Mouse (Mus musculus): Measurements from ENCODE around the gene Gm45785. TPM values are rescaled to one million over a fixed set of nuclear protein-coding genes. Genes with fewer than 3 reads are reported as not detected.

Gene Gm45785
- polyA plus RNA-seq, 1 experiment from 2014 or later, result not detected

GRCm38 (mm10) chr7:140822731-140823130, 33.4 kb downstream of the Gm45785 start:
- H3K27ac ChIP-seq (replicated peaks), result no peak overlapping the region

DNA sequence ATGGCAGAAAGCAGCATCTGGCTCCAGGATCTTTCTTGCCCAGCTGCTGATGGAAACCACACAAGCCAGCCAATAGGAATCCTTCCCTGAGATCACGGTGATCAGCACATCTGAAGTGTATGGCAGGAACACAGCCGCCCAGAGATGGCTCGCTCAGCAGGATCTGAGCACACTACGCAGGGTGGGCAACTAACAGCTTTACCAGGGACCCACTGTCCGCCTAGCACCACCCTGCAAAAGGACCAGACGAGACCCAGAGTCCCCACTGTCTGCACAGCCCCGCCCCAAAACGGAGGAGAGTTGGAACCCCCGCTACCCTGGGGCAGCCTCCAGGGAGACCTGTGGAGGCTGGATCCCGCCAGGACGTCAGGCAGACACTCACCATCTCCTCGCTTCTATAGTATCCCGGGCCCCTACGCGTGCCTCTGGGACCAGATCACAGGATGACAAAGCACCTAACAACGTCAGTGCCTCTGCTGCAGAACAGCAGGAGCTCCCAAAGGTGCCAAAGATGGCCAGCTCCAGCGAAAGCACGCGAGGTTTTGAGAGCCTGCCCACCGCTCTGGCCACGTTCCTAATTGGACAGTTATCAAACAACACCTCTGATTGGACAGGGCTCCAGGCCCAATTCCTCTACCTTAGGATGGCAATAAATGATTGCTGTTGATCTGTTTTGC, 34.3 kb downstream of the Gm45785 start, which contains the start of gene Zfp941:
Zfp941 (minus strand) TSS at position 526 of the 677 bp plus-strand sequence.
- Histone ChIP-seq H3K9me3 (no peaks in the 10 kb centered on the region), H3K27ac (replicated peaks) (no peak within 1 kb of the TSS), H3K4me2 (peak within 1 kb of the TSS; percentile 83), H3K27me3 (replicated peaks) (peaks cover 25% of the 10 kb centered on the region), H3K9ac (peak within 1 kb of the TSS; percentile 74), H3K36me3 (no peaks in the 10 kb centered on the region), H3K4me3 (peak within 1 kb of the TSS; percentile 61), H3K4me1 (no peaks in the 10 kb centered on the region)
- 2% methylated on average over 21 of the region's 21 CpGs for WGBS
- ATAC-seq (ENCODE audit: extremely low read depth, insufficient number of reproducible peaks, low FRiP score, low TSS enrichment), result no peak

More at GRCm38 (mm10) chr7:140822731-140823130, 33.4 kb downstream of the Gm45785 start:
- H3K36me3 ChIP-seq, result no peaks in the 10 kb centered on the region
- H3K9me3 ChIP-seq, result no peaks in the 10 kb centered on the region
- no peak overlapping the region for H3K9ac ChIP-seq
- 90% methylated on average over 4 of the region's 4 CpGs for WGBS
- no peak overlapping the region for H3K4me3 ChIP-seq
- H3K27me3 ChIP-seq (replicated peaks), result peaks cover 28% of the 10 kb centered on the region
- no peak overlapping the region for H3K4me2 ChIP-seq
- H3K4me1 ChIP-seq, result no peaks in the 10 kb centered on the region
- no peak for ATAC-seq (ENCODE audit: extremely low read depth, insufficient number of reproducible peaks, low FRiP score, low TSS enrichment)

DNA sequence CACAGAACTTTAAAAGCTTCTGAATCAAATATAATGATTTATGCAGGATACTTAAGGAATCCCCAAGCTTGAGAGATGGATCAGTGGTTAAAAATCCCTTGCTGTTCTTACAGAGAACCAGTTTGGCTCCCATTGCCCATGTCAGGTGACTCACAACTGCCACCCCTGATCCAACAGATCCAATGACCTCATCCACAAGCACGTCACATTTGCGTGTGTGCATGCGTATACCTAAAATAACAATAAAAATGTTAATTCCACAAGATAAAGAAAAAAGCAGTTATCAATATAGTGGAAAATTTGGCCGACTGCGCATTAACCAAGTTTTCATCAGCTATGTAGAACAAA, 34.9 kb downstream of the Gm45785 start:
- Histone ChIP-seq H3K9ac (0 out of 2 replicates have a peak overlapping the region, but pooled peaks have one; percentile 74), H3K4me3 (peak overlapping the region; percentile 61), H3K4me2 (peak overlapping the region; percentile 83), H3K27ac (replicated peaks) (no peak overlapping the region), H3K9me3 (no peaks in the 10 kb centered on the region), H3K36me3 (no peaks in the 10 kb centered on the region), H3K4me1 (no peaks in the 10 kb centered on the region), H3K27me3 (replicated peaks) (peaks cover 20% of the 10 kb centered on the region)
- WGBS, result 48% methylated on average over 5 of the region's 5 CpGs
- ATAC-seq (ENCODE audit: extremely low read depth, insufficient number of reproducible peaks, low FRiP score, low TSS enrichment), result no peak

DNA sequence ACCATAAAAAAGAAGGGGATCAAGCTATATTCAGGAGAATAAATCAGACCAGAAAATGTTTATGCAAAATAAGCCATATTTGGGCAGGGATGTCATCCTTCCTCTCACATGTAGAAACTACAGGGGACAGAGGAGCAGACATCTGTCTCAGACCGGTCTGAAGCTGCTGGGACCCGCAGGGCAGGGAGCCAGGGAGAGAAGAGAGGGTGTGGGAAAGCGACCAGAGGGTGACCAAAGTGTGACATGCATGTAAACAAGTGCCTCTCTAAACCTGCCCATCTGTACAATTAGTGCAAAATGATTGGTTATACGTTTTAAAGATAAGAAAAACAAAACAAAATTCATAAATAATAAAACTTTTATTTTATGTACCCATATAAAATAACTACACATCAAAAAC, 36.0 kb downstream of the Gm45785 start:
- H3K4me3 ChIP-seq, result no peak overlapping the region
- no peaks in the 10 kb centered on the region for H3K36me3 ChIP-seq
- no peak overlapping the region for H3K9ac ChIP-seq
- 60% methylated on average over 4 of the region's 4 CpGs for WGBS
- H3K27me3 ChIP-seq (replicated peaks), result peaks cover 9% of the 10 kb centered on the region; the same call in 1 of the 2 replicates
- no peaks in the 10 kb centered on the region for H3K9me3 ChIP-seq
- H3K4me1 ChIP-seq, result no peaks in the 10 kb centered on the region
- no peak for ATAC-seq (ENCODE audit: extremely low read depth, insufficient number of reproducible peaks, low FRiP score, low TSS enrichment)
- H3K27ac ChIP-seq (replicated peaks), result no peak overlapping the region
- H3K4me2 ChIP-seq, result no peak overlapping the region

DNA sequence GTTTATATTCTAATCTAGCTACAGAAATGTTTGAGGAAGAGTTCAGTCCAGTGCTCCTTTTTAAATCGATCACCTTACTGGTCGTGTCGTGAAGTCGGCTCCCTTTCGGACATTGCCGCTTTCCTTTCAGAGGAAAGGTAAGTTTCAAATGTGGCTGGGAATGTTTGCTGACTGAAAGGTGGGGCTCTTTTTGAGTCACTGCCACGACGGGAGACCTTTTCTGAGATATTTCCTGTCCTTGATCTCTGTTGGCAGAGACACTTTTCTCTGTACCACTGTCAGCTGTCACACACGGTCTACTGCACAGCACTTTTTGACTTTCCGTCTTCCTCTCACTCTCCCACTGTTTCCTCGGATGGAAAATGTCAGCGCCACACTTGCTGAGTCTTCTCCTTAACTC, 43.3 kb downstream of the Gm45785 start:
- no peak overlapping the region for H3K4me3 ChIP-seq
- H3K4me1 ChIP-seq, result no peaks in the 10 kb centered on the region
- H3K4me2 ChIP-seq, result no peak overlapping the region
- no peaks in the 10 kb centered on the region for H3K27me3 ChIP-seq (replicated peaks)
- no peak for ATAC-seq (ENCODE audit: extremely low read depth, insufficient number of reproducible peaks, low FRiP score, low TSS enrichment)
- WGBS, result 83% methylated on average over 12 of the region's 12 CpGs
- no peak overlapping the region for H3K27ac ChIP-seq (replicated peaks)
- no peaks in the 10 kb centered on the region for H3K9me3 ChIP-seq
- H3K36me3 ChIP-seq, result peaks cover 27% of the 10 kb centered on the region
- no peak overlapping the region for H3K9ac ChIP-seq

- H3K4me3 ChIP-seq, result no peak overlapping the region
- H3K27me3 ChIP-seq (replicated peaks), result no peaks in the 10 kb centered on the region
- no peak overlapping the region for H3K4me2 ChIP-seq
- WGBS, result 84% methylated on average over 13 of the region's 13 CpGs
- no peaks in the 10 kb centered on the region for H3K9me3 ChIP-seq
- no peaks in the 10 kb centered on the region for H3K4me1 ChIP-seq
- H3K36me3 ChIP-seq, result peaks cover 27% of the 10 kb centered on the region
- no peak overlapping the region for H3K27ac ChIP-seq (replicated peaks)
- no peak for ATAC-seq (ENCODE audit: extremely low read depth, insufficient number of reproducible peaks, low FRiP score, low TSS enrichment)
- no peak overlapping the region for H3K9ac ChIP-seq
These were observed 44.4 kb downstream of the Gm45785 start for GRCm38 (mm10) chr7:140811714-140812113.

- Histone ChIP-seq H3K36me3 (peaks cover 27% of the 10 kb centered on the region), H3K27ac (replicated peaks) (no peak overlapping the region), H3K4me2 (no peak overlapping the region), H3K27me3 (replicated peaks) (no peaks in the 10 kb centered on the region), H3K4me1 (no peaks in the 10 kb centered on the region), H3K9ac (no peak overlapping the region), H3K4me3 (no peak overlapping the region), H3K9me3 (no peaks in the 10 kb centered on the region)
- 80% methylated on average over 6 of the region's 6 CpGs for WGBS
- no peak for ATAC-seq (ENCODE audit: extremely low read depth, insufficient number of reproducible peaks, low FRiP score, low TSS enrichment)
These were observed 45.6 kb downstream of the Gm45785 start for GRCm38 (mm10) chr7:140810496-140810895.

DNA sequence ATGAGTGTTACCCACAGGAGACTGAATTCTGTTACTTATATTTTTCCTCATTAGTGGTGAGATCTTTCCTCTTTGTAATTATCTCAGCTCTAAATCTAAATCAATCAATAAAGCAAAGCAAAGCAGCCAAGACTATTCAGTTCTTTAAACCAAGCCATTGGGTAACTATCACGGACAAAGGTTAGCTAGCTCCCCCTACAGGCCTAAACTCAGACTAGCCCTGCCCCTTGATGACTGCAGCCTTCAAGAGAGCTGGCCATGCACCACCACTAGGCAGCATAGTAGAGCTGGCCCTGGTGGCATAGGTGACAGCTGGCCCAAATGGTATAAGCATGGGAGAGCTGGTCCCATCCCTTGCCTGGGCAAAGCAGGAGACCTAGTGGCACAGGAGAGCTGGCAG, 50.4 kb downstream of the Gm45785 start:
- Histone ChIP-seq H3K4me3 (no peak overlapping the region), H3K27ac (replicated peaks) (no peak overlapping the region), H3K9ac (no peak overlapping the region), H3K4me1 (no peaks in the 10 kb centered on the region), H3K36me3 (0 out of 2 replicates have a peak, but pooled peaks cover 3% of the 10 kb centered on the region), H3K27me3 (replicated peaks) (no peaks in the 10 kb centered on the region), H3K4me2 (no peak overlapping the region), H3K9me3 (no peaks in the 10 kb centered on the region)
- WGBS, result 10% methylated on average over 1 of the region's 1 CpGs
- no peak for ATAC-seq (ENCODE audit: extremely low read depth, insufficient number of reproducible peaks, low FRiP score, low TSS enrichment)

GRCm38 (mm10) chr7:140802629-140803028, 53.5 kb downstream of the Gm45785 start:
- Histone ChIP-seq H3K36me3 (no peaks in the 10 kb centered on the region), H3K4me2 (no peak overlapping the region), H3K4me3 (no peak overlapping the region), H3K4me1 (no peaks in the 10 kb centered on the region), H3K27ac (replicated peaks) (no peak overlapping the region), H3K9me3 (no peaks in the 10 kb centered on the region), H3K27me3 (replicated peaks) (no peaks in the 10 kb centered on the region), H3K9ac (no peak overlapping the region)
- WGBS, result 63% methylated on average over 6 of the region's 6 CpGs
- no peak for ATAC-seq (ENCODE audit: extremely low read depth, insufficient number of reproducible peaks, low FRiP score, low TSS enrichment)

- Histone ChIP-seq H3K9ac (no peak overlapping the region), H3K36me3 (no peaks in the 10 kb centered on the region), H3K27me3 (replicated peaks) (no peaks in the 10 kb centered on the region), H3K27ac (replicated peaks) (no peak overlapping the region), H3K9me3 (no peaks in the 10 kb centered on the region), H3K4me2 (no peak overlapping the region), H3K4me3 (no peak overlapping the region), H3K4me1 (no peaks in the 10 kb centered on the region)
- no peak for ATAC-seq (ENCODE audit: extremely low read depth, insufficient number of reproducible peaks, low FRiP score, low TSS enrichment)
- 54% methylated on average over 2 of the region's 2 CpGs for WGBS
These were observed 57.9 kb downstream of the Gm45785 start for GRCm38 (mm10) chr7:140798212-140798611.

- H3K27me3 ChIP-seq (replicated peaks), result no peaks in the 10 kb centered on the region
- no peaks in the 10 kb centered on the region for H3K36me3 ChIP-seq
- no peak for ATAC-seq (ENCODE audit: extremely low read depth, insufficient number of reproducible peaks, low FRiP score, low TSS enrichment)
- no peaks in the 10 kb centered on the region for H3K4me1 ChIP-seq
- no peak overlapping the region for H3K27ac ChIP-seq (replicated peaks)
- no peaks in the 10 kb centered on the region for H3K9me3 ChIP-seq
- no peak overlapping the region for H3K4me3 ChIP-seq
- H3K9ac ChIP-seq, result no peak overlapping the region
- H3K4me2 ChIP-seq, result no peak overlapping the region
- 65% methylated on average over 3 of the region's 3 CpGs for WGBS
These were observed 58.5 kb downstream of the Gm45785 start for GRCm38 (mm10) chr7:140797619-140798018.

DNA sequence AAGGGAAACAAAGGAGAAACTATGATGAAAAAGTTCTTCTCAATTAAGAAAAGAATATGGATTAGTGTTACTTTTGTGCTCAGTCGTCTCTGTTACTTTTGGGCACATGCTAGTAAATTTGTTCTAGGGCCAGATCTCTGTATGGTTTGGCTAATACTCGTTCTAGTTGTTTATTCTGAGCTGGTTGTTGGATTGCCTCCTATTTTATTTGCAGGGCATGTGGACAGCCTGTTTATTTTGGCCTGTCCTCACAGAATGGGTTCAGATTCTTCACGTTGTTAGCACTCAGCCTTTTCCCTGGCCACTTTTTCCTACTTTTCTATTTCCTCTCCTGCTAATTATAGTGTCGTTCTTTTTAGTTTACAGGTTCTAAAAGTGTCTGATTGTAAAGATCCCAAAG, 62.6 kb downstream of the Gm45785 start:
- Histone ChIP-seq H3K9ac (no peak overlapping the region), H3K27ac (replicated peaks) (no peak overlapping the region), H3K27me3 (replicated peaks) (no peaks in the 10 kb centered on the region), H3K36me3 (no peaks in the 10 kb centered on the region), H3K4me1 (no peaks in the 10 kb centered on the region), H3K4me3 (no peak overlapping the region), H3K4me2 (no peak overlapping the region), H3K9me3 (no peaks in the 10 kb centered on the region)
- no peak for ATAC-seq (ENCODE audit: extremely low read depth, insufficient number of reproducible peaks, low FRiP score, low TSS enrichment)
- WGBS, result 55% methylated on average over 4 of the region's 4 CpGs
